Mouse (Mus musculus) right cerebral cortex, adult 18-20 months (tissue): ENCODE data around the gene Pstpip1.
A peak's percentile ranks its signal among the peaks of the same experiment; 100 is the strongest.

Source experiments
- DNase-seq: peaks from one replicate; pipeline ENCODE4 v3.0.0; 2022; ENCODE audit warnings: mixed read lengths

The Pstpip1 gene

DNA sequence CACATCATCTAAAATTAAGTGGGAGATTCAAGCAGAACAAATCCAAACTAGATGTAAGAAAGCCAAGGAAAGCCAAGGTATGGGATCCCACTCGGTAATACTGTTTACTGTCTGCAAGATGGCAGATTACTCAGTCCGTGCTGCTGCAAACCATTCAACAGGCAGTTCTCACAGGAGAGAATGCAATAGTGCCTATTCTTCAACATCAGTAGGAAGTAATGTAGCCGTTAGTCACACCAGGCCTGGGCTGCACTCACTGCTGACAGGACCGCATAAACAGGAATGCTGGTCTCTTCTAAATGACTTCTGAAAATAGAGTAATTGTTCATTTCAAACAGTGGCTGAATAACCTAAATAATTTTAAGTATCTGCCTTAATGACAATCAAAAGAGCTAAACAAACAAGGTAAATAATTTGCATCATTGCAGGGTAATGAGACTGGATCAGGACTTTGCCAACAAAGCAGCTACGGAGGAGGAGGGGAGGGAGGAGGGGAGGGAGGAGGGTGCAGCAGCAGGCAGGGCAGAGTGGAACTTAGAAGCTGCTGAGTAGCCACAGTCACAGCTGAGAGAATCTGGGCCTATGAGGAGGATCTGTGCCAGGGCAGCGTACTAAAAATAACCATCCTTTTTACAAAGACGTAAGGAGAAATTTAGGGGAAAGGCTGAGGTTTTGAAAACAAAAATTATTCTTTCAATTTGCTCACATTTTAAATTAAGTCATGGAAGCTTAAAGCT lies 62.2 kb downstream of the Pstpip1 start:
- DNase-seq: no peak

DNA sequence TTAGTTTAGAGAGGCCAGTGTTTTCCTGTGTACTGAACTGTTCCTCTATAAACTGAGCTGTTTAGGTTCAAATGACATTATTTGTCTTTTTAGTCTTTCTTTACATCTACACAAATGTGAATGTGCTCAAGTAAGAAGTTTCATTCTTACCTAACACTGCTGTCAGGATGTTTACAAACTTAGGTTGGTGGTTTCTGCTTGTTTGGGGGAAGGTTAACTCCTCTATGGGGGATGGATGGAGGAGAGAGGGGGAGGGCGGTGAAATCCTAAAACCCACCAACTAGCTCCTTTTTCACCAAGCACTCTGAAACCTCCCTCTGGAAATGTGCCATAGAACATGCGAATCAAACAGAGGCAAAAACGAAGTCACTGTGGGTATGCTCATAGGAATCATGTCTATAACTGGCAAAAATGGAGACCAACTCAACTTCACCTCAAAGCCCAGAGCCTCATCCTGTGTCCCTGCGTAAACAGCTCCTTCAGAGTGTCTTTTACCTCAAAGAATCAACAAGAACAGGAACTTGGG lies 62.8 kb downstream of the Pstpip1 start:
- DNase-seq: no peak

DNA sequence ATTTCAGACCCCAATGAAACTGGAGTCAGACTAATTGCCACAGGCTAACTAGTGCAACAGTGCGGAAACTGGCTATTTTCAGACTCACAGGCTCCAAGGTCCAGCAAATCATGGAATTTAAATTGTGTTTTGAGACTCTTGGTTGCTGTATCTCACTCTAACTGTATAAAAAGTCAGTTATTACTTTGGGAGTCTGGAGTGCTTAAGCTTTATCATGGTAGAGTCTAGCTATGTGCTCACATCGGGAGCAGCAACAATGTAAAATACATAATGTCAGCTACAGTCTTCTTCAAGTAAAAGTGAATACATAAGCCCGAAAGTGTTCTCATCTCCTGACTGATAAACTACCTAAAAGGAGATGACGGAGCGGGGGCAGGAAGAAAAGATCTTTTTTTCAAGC lies 64.8 kb downstream of the Pstpip1 start:
- DNase-seq: no peak

DNA sequence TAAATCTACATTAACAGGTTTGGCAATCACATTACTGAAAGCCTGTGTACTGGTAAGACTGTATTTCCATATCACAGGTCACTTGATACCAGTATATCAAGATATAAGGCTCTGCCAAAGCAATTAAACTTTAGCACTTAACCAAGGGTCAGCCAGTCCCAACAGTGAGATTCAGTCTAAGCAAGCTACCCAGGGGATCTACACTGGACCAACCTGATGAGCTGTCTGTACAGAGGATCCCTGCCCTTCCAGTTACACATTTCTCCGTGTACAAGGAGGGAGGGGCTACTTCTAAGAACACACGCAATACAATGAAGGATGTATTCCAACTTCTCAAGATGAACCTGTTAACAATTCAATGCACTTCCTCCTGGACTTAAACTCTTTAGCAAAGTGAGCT lies 68.3 kb downstream of the Pstpip1 start:
- no peak for DNase-seq

DNA sequence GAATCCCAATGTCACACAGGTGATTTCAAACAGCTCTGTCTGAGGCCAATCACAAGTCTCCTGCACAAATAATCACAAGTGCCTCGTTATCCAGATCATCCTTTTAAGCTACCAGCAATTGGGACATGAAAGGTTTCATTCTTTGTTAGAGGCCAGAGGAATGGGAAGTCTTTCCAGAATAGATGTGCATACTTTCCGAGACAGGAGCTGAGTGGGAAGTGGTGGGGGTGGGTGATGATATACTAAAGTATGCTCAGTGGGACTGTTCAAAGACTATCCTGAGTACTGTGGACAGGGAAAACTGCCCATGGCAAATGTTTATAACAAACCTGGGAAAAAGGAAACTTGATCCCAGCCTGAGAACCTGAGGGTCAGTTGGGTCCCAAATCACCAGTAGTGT lies 69.7 kb downstream of the Pstpip1 start:
- no peak for DNase-seq

DNA sequence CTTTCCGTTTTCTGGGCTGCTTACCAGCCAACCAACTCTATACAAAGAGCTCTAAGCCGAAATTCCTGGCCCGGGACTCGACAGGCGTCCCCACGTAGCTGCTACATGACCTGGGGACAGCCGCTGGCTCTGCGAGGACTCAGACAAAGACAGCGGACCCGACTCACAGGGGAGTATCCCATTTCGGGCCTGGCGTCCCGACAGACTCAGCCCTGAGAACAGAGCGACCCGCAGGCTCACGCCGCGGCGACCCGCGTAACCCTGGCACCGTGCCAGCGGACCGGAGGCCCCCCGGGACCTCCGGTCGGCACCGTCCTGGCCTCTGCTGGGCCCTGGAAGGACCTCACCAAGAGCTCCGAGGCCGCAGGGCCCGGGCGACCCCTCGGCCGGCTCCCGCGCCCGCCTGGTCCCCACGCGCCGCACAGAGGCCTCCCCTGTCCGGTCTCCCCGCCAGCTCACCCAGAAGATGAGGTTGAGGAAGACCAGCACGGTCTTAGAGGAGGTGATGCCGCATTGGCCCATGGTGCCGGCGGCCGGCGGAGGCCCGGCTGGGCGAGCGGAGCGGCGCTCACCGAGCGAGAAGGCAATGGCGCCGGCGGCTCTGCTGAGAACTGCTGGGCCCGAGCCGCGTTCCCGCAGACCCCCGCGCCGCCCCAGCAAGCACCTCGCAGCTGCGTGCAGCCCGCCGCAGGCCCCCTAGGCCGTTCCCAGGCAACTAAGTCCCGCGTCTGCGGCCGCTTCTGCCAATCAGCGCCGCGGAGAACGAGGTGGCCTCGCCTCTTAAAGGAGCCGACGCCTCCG lies 70.8 kb downstream of the Pstpip1 start:
- DNase-seq: peak; percentile 95

DNA sequence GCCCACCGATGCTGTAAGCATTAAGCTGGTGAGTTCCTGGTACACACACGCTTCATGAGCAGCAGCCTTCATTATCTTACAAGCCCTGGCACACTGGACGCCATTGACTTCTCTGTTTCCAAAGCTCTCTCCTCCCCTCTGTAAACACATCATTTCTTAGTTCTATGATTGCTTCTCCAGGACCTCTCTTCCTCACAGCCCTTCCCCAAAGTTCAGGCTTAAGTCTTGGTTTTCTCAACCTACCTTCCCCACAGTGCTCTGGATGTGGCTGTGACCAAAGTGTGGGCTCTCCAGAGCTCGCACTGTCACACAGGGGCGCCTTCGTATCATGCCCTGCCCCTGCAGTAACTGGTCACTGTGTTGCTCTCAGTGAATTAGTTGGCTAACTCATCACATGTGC lies 75.6 kb downstream of the Pstpip1 start, which contains the start of gene Tspan3:
Gene Tspan3, minus strand, starts transcription at position 101 of the 400 bp plus-strand sequence.
- no peak for DNase-seq

DNA sequence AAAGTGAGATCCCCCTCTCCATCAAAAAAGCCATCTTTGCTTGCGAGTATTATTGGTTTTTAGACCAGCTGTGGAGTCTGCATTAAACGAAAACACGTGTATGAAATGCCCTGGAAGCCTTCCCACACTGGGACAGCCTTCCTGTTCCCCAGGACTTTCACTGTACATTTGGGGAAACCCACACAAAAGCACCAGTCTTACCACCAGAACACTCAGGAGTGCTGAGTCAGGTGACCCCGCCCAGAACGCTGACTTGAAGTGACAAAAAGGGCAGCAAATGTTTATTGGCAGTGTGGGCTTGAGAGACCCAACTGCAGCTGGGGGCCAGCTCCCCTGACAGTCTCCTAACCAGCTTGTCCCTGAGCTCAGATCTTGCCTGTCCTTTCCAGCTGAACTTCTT lies 76.4 kb downstream of the Pstpip1 start:
- DNase-seq: no peak

DNA sequence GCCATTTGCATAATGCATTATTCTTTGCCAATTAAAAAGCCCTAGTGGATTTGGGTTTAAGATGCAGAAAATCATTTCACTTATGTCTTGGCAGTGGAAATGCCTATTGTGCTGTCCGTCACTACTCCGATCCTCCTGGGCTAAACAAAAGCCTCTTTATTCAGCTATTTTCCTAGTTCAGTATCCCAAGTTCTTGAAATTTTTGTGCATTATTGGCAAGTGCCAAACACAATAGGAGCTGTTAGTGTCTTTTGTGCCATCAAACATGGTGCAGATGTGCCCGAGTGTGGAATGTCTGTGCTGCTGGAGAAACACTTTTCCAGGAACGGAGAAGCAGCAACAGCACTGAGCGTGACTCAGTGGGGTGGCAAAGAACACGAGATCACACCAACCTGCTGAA lies 77.9 kb downstream of the Pstpip1 start:
- no peak for DNase-seq

DNA sequence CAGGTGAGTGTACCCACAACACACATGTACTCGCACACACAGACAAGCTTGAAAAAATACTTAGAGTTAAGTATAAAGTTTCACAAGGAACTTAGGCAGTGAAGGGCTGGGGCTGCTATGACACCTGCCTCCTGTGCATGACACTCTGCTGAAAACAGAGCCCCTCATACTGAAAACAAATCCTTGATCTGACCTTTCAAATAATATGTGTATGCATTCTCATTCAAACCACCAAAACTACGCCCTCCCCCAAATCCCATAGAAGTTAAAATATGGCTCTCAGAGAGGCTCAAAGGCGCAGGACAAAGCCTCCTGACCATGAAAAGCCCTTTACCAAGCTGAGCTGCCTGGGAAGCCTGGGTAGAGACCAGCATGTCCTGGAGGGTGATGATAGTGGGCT lies 85.6 kb downstream of the Pstpip1 start:
- DNase-seq: no peak

DNA sequence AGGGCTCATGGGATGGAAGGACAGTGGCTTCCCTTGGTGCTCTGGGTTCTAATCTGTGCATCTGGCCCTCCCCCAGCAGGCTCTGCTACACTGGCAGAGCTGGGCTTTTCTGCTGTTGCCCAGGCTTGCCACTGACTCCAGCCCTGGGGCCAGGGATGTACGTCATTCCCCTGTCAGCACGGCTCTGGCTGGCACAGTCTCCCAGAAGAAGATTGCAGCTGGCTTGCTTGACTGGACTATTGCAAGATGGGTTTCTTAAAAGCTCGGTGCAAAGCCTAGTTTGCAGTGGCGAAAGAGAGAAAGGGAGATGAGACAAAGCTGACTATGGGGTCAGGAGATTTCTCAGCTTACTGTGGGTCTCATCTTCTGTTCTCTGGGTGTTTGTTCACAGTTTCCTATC lies 87.6 kb downstream of the Pstpip1 start:
- DNase-seq: no peak
